Mouse (Mus musculus) NIH3T3 (cell line): Measurements from ENCODE around the gene Spg20.

Source experiments
- DNase-seq: peaks from one replicate; pipeline ENCODE4 v3.0.0-alpha.2; 2012; ENCODE audit warnings: low read depth

Spg20 gene

GRCm38 (mm10) chr3:55097186-55097585 lies 14.7 kb upstream of the Spg20 start:
- peak; percentile 22 for DNase-seq

GRCm38 (mm10) chr3:55098014-55098413 lies 13.9 kb upstream of the Spg20 start:
- no peak for DNase-seq

- DNase-seq, result no peak
Measured at GRCm38 (mm10) chr3:55098990-55099389, 12.9 kb upstream of the Spg20 start.

GRCm38 (mm10) chr3:55101092-55101491 lies 10.8 kb upstream of the Spg20 start:
- DNase-seq, result no peak

- DNase-seq, result no peak
Measured at GRCm38 (mm10) chr3:55105372-55106023, 6.4 kb upstream of the Spg20 start.

GRCm38 (mm10) chr3:55106051-55106450 lies 5.9 kb upstream of the Spg20 start:
- no peak for DNase-seq

- no peak for DNase-seq
Measured at GRCm38 (mm10) chr3:55109097-55109496, 2.8 kb upstream of the Spg20 start.

GRCm38 (mm10) chr3:55112710-55113415 lies 955 bp downstream of the Spg20 start:
- DNase-seq, result peak; percentile 63

- peak; percentile 65 for DNase-seq
Measured at GRCm38 (mm10) chr3:55114313-55115065, 2.6 kb downstream of the Spg20 start.

GRCm38 (mm10) chr3:55115071-55115470 lies 3.2 kb downstream of the Spg20 start:
- DNase-seq, result no peak

- no peak for DNase-seq
Measured at GRCm38 (mm10) chr3:55115989-55116388, 4.1 kb downstream of the Spg20 start.

- no peak for DNase-seq
Measured at GRCm38 (mm10) chr3:55119275-55119898, 7.5 kb downstream of the Spg20 start.

- DNase-seq, result no peak
Measured at GRCm38 (mm10) chr3:55122336-55122870, 10.5 kb downstream of the Spg20 start.

- DNase-seq, result no peak
Measured at GRCm38 (mm10) chr3:55123064-55123463, 11.2 kb downstream of the Spg20 start.

GRCm38 (mm10) chr3:55129181-55129692 lies 17.3 kb downstream of the Spg20 start:
- no peak for DNase-seq

- no peak for DNase-seq
Measured at GRCm38 (mm10) chr3:55131576-55132233, 19.8 kb downstream of the Spg20 start.

GRCm38 (mm10) chr3:55137039-55137438 lies 25.1 kb downstream of the Spg20 start, which contains the start of gene Ccdc169:
Gene Ccdc169, plus strand, starts transcription at chr3:55137339.
- no peak for DNase-seq

GRCm38 (mm10) chr3:55139837-55140236 lies 27.9 kb downstream of the Spg20 start:
- no peak for DNase-seq

GRCm38 (mm10) chr3:55141401-55141800 lies 29.5 kb downstream of the Spg20 start:
- no peak for DNase-seq

GRCm38 (mm10) chr3:55144916-55145315 lies 33.0 kb downstream of the Spg20 start:
- peak; percentile 62 for DNase-seq

GRCm38 (mm10) chr3:55146441-55146840 lies 34.5 kb downstream of the Spg20 start:
- no peak for DNase-seq
